Mouse (Mus musculus) embryonic facial prominence, embryonic 15.5 days (tissue): ENCODE measurements at regions not wholly inside any gene's neighbourhood (a gene's known extent, or its start where the extent isn't known, plus 50 kb on each side); places are given as distances from the start of the nearest gene placed in this dataset.

ENCODE experiments used
- ATAC-seq: fragments of 200-750 bp; cut with Nextera tagmentation; 2 replicates; pipeline ENCODE4 v1.8.0; 2017; ENCODE audit warnings: low read depth, moderate TSS enrichment; ENCODE audit not compliant: insufficient number of reproducible peaks, low FRiP score, low TSS enrichment
- H3K27ac ChIP-seq: fragments of 300-500 bp; sonication (generic); replicated peaks from 2 replicates; pipeline ENCODE4 v1.5.1; 2015; ENCODE audit warnings: mild to moderate bottlenecking, inconsistent platforms
- H3K27me3 ChIP-seq: fragments of 300-500 bp; sonication (generic); 2 replicates; pipeline ENCODE4 v1.6.1; 2015; ENCODE audit warnings: inconsistent platforms
- H3K36me3 ChIP-seq: fragments of 300-500 bp; sonication (generic); 2 replicates; pipeline ENCODE4 v1.6.1; 2015; ENCODE audit warnings: mild to moderate bottlenecking, inconsistent platforms
- H3K4me1 ChIP-seq: fragments of 300-500 bp; sonication (generic); 2 replicates; pipeline ENCODE4 v1.6.1; 2015; ENCODE audit warnings: inconsistent platforms
- H3K4me2 ChIP-seq: fragments of 300-500 bp; sonication (generic); replicated peaks from 2 replicates; pipeline ENCODE4 v1.6.1; 2015; ENCODE audit warnings: mild to moderate bottlenecking, inconsistent platforms
- H3K4me3 ChIP-seq: fragments of 300-500 bp; sonication (generic); replicated peaks from 2 replicates; pipeline ENCODE4 v1.5.1; 2015; ENCODE audit warnings: mild to moderate bottlenecking, inconsistent platforms
- H3K9ac ChIP-seq: fragments of 300-500 bp; sonication (generic); 2 replicates; pipeline ENCODE4 v1.6.1; 2015; ENCODE audit warnings: inconsistent platforms
- H3K9me3 ChIP-seq: fragments of 300-500 bp; sonication (generic); replicated peaks from 2 replicates; pipeline ENCODE4 v1.6.1; 2016; ENCODE audit warnings: inconsistent platforms
- WGBS: fragments of 180-500 bp; shearing (Covaris S2); methylation state at CpG from one replicate; pipeline ENCODE4 v1.1.7; 2015; 5-methylcytosine and 5-hydroxymethylcytosine counted together

GRCm38 (mm10) chr3:83416536-83416935 is 288.8 kb downstream of the Dchs2 start:
- no peak for ATAC-seq
- Histone ChIP-seq H3K9ac (no peak overlapping the region), H3K27me3 (no peaks in the 10 kb centered on the region), H3K36me3 (no peaks in the 10 kb centered on the region), H3K4me3 (no peak overlapping the region), H3K4me2 (no peak overlapping the region), H3K9me3 (no peaks in the 10 kb centered on the region), H3K4me1 (no peaks in the 10 kb centered on the region), H3K27ac (no peak overlapping the region)

- Histone ChIP-seq H3K36me3 (no peaks in the 10 kb centered on the region), H3K9me3 (no peaks in the 10 kb centered on the region), H3K27ac (0 out of 2 replicates have a peak overlapping the region, but pooled peaks have one; percentile 35), H3K27me3 (no peaks in the 10 kb centered on the region), H3K9ac (no peak overlapping the region), H3K4me2 (no peak overlapping the region), H3K4me1 (no peaks in the 10 kb centered on the region), H3K4me3 (no peak overlapping the region)
- no peak for ATAC-seq
- WGBS: 52% methylated on average over 7 of the region's 7 CpGs
Measured at GRCm38 (mm10) chr3:83424267-83424666, 296.5 kb downstream of the Dchs2 start.

- no peaks in the 10 kb centered on the region for H3K4me1 ChIP-seq
- no peak overlapping the region for H3K4me2 ChIP-seq
- H3K36me3 ChIP-seq: no peaks in the 10 kb centered on the region
- no peak overlapping the region for H3K27ac ChIP-seq
- no peaks in the 10 kb centered on the region for H3K27me3 ChIP-seq
- H3K4me3 ChIP-seq: no peak overlapping the region
- no peaks in the 10 kb centered on the region for H3K9me3 ChIP-seq
- no peak overlapping the region for H3K9ac ChIP-seq
- 65% methylated on average over 3 of the region's 3 CpGs for WGBS
- no peak for ATAC-seq
Measured at GRCm38 (mm10) chr3:83429376-83429775, 301.6 kb downstream of the Dchs2 start.

- no peaks in the 10 kb centered on the region; the same call in 1 of the 2 replicates for H3K4me1 ChIP-seq
- no peak overlapping the region for H3K9ac ChIP-seq
- no peak overlapping the region for H3K4me3 ChIP-seq
- WGBS: 69% methylated on average over 7 of the region's 7 CpGs
- ATAC-seq: peak; percentile 65
- H3K27me3 ChIP-seq: no peaks in the 10 kb centered on the region
- H3K27ac ChIP-seq: no peak overlapping the region
- no peaks in the 10 kb centered on the region for H3K36me3 ChIP-seq
- no peak overlapping the region for H3K4me2 ChIP-seq
- H3K9me3 ChIP-seq: no peaks in the 10 kb centered on the region
Measured at GRCm38 (mm10) chr3:83446154-83446667, 318.5 kb downstream of the Dchs2 start.

- Histone ChIP-seq H3K36me3 (no peaks in the 10 kb centered on the region), H3K4me2 (no peak overlapping the region), H3K4me3 (no peak overlapping the region), H3K27ac (no peak overlapping the region), H3K9ac (no peak overlapping the region), H3K4me1 (no peaks in the 10 kb centered on the region; the same call in 1 of the 2 replicates), H3K27me3 (no peaks in the 10 kb centered on the region), H3K9me3 (no peaks in the 10 kb centered on the region)
- no peak for ATAC-seq
- WGBS: 79% methylated on average over 2 of the region's 2 CpGs
Measured at GRCm38 (mm10) chr3:83450662-83451061, 315.5 kb upstream of the Sfrp2 start.

- H3K9ac ChIP-seq: no peak overlapping the region
- no peak overlapping the region for H3K4me2 ChIP-seq
- WGBS: 86% methylated on average over 3 of the region's 3 CpGs
- no peaks in the 10 kb centered on the region; the same call in 1 of the 2 replicates for H3K4me1 ChIP-seq
- H3K36me3 ChIP-seq: no peaks in the 10 kb centered on the region
- no peaks in the 10 kb centered on the region for H3K27me3 ChIP-seq
- no peak for ATAC-seq
- H3K4me3 ChIP-seq: no peak overlapping the region
- H3K9me3 ChIP-seq: no peaks in the 10 kb centered on the region
- no peak overlapping the region for H3K27ac ChIP-seq
Measured at GRCm38 (mm10) chr3:83451317-83451716, 314.8 kb upstream of the Sfrp2 start.

GRCm38 (mm10) chr3:83453462-83453861 is 312.7 kb upstream of the Sfrp2 start:
- no peaks in the 10 kb centered on the region for H3K36me3 ChIP-seq
- H3K4me3 ChIP-seq: no peak overlapping the region
- H3K27ac ChIP-seq: no peak overlapping the region
- no peaks in the 10 kb centered on the region for H3K4me1 ChIP-seq
- no peaks in the 10 kb centered on the region for H3K27me3 ChIP-seq
- 54% methylated on average over 2 of the region's 2 CpGs for WGBS
- no peak overlapping the region for H3K4me2 ChIP-seq
- ATAC-seq: no peak
- no peak overlapping the region for H3K9ac ChIP-seq
- no peaks in the 10 kb centered on the region for H3K9me3 ChIP-seq

DNA sequence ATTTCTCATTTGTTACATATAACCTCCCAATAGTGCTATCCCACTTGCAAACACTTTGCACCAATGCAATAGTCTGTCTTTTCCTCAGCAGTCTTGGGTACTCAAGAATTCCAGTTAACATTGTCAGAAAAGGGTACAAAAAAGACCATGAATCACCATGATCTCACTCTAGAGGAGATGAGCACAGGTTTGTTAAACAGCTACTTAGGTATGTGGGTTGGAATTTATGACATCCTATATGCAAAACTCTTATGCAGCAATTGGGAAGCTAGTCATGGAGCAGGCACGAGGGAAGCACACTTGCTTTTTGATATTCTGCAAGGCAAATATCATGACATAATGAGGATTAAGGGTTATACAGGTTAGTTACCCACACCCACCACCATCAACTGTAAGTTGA is 307.7 kb upstream of the Sfrp2 start:
- H3K27me3 ChIP-seq: no peaks in the 10 kb centered on the region
- no peak for ATAC-seq
- no peaks in the 10 kb centered on the region for H3K4me1 ChIP-seq
- no peak overlapping the region for H3K4me3 ChIP-seq
- H3K4me2 ChIP-seq: no peak overlapping the region
- no peaks in the 10 kb centered on the region for H3K9me3 ChIP-seq
- no peak overlapping the region for H3K9ac ChIP-seq
- 61% methylated on average over 1 of the region's 1 CpGs for WGBS
- H3K27ac ChIP-seq: no peak overlapping the region
- H3K36me3 ChIP-seq: no peaks in the 10 kb centered on the region

GRCm38 (mm10) chr3:83479251-83479650 is 286.9 kb upstream of the Sfrp2 start:
- no peaks in the 10 kb centered on the region for H3K4me1 ChIP-seq
- 86% methylated on average over 3 of the region's 3 CpGs for WGBS
- no peak for ATAC-seq

GRCm38 (mm10) chr3:83480176-83480575 is 285.9 kb upstream of the Sfrp2 start:
- Histone ChIP-seq H3K27ac (no peak overlapping the region), H3K4me1 (no peaks in the 10 kb centered on the region), H3K4me3 (no peak overlapping the region), H3K36me3 (no peaks in the 10 kb centered on the region), H3K9ac (no peak overlapping the region), H3K9me3 (no peaks in the 10 kb centered on the region), H3K27me3 (no peaks in the 10 kb centered on the region), H3K4me2 (no peak overlapping the region)
- ATAC-seq: no peak
- WGBS: 69% methylated on average over 1 of the region's 1 CpGs

More at GRCm38 (mm10) chr3:83479251-83479650, 286.9 kb upstream of the Sfrp2 start:
- no peaks in the 10 kb centered on the region for H3K36me3 ChIP-seq
- H3K4me3 ChIP-seq: no peak overlapping the region
- no peak overlapping the region for H3K27ac ChIP-seq
- no peaks in the 10 kb centered on the region for H3K9me3 ChIP-seq
- no peak overlapping the region for H3K9ac ChIP-seq
- no peaks in the 10 kb centered on the region for H3K27me3 ChIP-seq
- H3K4me2 ChIP-seq: no peak overlapping the region

DNA sequence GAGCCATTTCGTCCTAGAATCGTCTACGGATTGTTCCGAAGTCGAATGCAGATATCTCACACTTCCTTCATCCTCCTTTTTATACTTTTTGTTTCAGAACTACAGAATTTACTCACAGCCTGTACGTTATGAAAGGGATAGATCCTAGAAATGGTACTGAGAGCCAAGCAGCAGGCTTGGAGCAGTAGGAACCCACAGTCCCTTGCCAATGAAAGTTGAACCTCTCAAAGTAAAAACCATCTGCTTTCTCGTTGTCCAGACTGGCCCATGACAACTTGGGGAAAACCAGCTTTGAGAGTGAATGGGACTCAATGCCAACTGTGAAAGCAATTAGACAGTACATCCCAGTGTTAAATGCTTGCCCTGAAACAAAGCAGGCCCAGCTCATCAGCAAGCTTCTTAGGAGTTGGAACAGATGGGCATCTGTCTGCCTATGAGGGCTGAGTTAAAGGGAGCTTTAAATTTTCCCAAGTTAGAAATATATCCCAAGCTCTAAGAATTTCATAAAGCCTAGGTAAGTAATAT is 279.9 kb upstream of the Sfrp2 start:
- ATAC-seq: no peak
- Histone ChIP-seq H3K36me3 (no peaks in the 10 kb centered on the region), H3K27ac (no peak overlapping the region), H3K4me1 (no peaks in the 10 kb centered on the region), H3K4me2 (no peak overlapping the region), H3K4me3 (no peak overlapping the region), H3K27me3 (no peaks in the 10 kb centered on the region), H3K9me3 (no peaks in the 10 kb centered on the region), H3K9ac (no peak overlapping the region)
- WGBS: 82% methylated on average over 7 of the region's 7 CpGs

DNA sequence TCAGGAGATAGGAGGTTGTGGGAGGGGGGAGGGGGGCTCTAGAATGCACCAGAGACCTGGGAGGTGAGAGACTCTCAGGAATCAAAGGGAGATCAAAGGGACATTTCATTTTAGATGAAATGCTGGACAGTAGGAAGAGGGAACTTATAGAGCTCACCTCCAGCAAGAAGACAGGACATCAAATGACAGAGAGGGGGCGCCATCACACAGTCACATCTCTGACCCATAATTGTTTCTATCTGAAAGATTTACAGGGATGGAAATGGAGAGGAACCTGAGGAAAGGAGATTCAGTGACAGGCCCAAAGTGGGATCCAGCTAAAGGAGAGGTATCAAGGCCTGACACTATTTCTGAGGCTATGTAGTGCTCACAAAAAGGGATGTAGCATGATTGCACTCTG is 270.5 kb upstream of the Sfrp2 start:
- H3K27ac ChIP-seq: no peak overlapping the region
- H3K9ac ChIP-seq: no peak overlapping the region
- H3K9me3 ChIP-seq: no peaks in the 10 kb centered on the region
- ATAC-seq: no peak
- H3K4me3 ChIP-seq: no peak overlapping the region
- WGBS: 32% methylated on average over 1 of the region's 1 CpGs
- H3K27me3 ChIP-seq: no peaks in the 10 kb centered on the region
- H3K4me1 ChIP-seq: no peaks in the 10 kb centered on the region
- no peaks in the 10 kb centered on the region for H3K36me3 ChIP-seq
- H3K4me2 ChIP-seq: no peak overlapping the region
